In genomic region chr19:29042647-29043046, GRCm38 (mm10) we compare ENCODE assay signal across 24 mouse cellular contexts. TPM values are rescaled to one million over a fixed set of nuclear protein-coding genes. Genes with fewer than 3 reads are reported as not detected.
DNase-seq lines count a peak whose midpoint lies in the region; ATAC-seq lines count a peak whose summit lies in the region.
"Had no signal": no experiment of that assay in that cellular context is flagged by ENCODE, and none has a peak within 500 bp of the region (broad histone marks: within the 10 kb centered on the region; RNA-seq: fewer than 3 reads in every experiment).

No protein-coding gene starts in this region.

- no peak overlapping the region for H3K4me2 ChIP-seq in midbrain, embryonic 13.5 days (replicated peaks)
- H3K4me2 ChIP-seq in forebrain, embryonic 15.5 days (replicated peaks), result no peak overlapping the region
- H3K4me2 ChIP-seq: heart, embryonic 13.5 days; hindbrain, embryonic 12.5 days; limb, embryonic 13.5 days; lung, embryonic 14.5 days had no signal

- H3K9ac ChIP-seq in midbrain, embryonic 13.5 days (replicated peaks), result no peak overlapping the region
- no peak overlapping the region for H3K9ac ChIP-seq in forebrain, embryonic 15.5 days (replicated peaks)
- H3K9ac ChIP-seq: forebrain, postnatal 0 days; heart, embryonic 13.5 days; hindbrain, embryonic 12.5 days; limb, embryonic 13.5 days; liver, embryonic 14.5 days; lung, embryonic 14.5 days had no signal

- H3K4me1 ChIP-seq in midbrain, embryonic 10.5 days, result peaks cover 47% of the 10 kb centered on the region
- peaks cover 23% of the 10 kb centered on the region for H3K4me1 ChIP-seq in midbrain, embryonic 13.5 days (replicated peaks)
- H3K4me1 ChIP-seq in forebrain, embryonic 15.5 days, result peaks cover 13% of the 10 kb centered on the region

- peak; percentile 28 for DNase-seq in adrenal gland, postnatal 14 days
- no peak for DNase-seq in adrenal gland, postnatal 10 days
- no peak for DNase-seq in midbrain, embryonic 10.5 days (ENCODE audit: low spot score)
- no peak for DNase-seq in testis, postnatal 14 days (ENCODE audit: low spot score)
- DNase-seq: B cell, adult 2 months; cerebellum, adult 8-10 months; forebrain, postnatal 0 days; gastrocnemius, postnatal 25 days; heart, adult 2 months; heart, postnatal 14 days; kidney, adult 18-20 months; kidney, postnatal 4 days; lung, embryonic 14.5 days; thymus, postnatal 25 days had no signal

- no peak for ATAC-seq in midbrain, embryonic 13.5 days
- ATAC-seq in megakaryocyte, adult 5-6 weeks (ENCODE audit: poor library complexity, severe bottlenecking), result peak; percentile 50
- no peak for ATAC-seq in forebrain, embryonic 15.5 days (replicated peaks)
- ATAC-seq: activated CD4-positive, CD25-positive, alpha-beta regulatory T cell, adult 4 months; forebrain, postnatal 0 days; midbrain, embryonic 16.5 days had no signal

- 90% methylated on average over 9 of the region's 9 CpGs for WGBS in midbrain, embryonic 10.5 days
- 93% methylated on average over 9 of the region's 9 CpGs for WGBS in midbrain, embryonic 13.5 days
- 86% methylated on average over 9 of the region's 9 CpGs for WGBS in forebrain, embryonic 15.5 days

- no peak overlapping the region for H3K4me3 ChIP-seq in midbrain, embryonic 10.5 days
- H3K4me3 ChIP-seq in midbrain, embryonic 13.5 days (replicated peaks), result no peak overlapping the region
- no peak overlapping the region for H3K4me3 ChIP-seq in forebrain, embryonic 15.5 days
- H3K4me3 ChIP-seq: forebrain, embryonic 10.5 days; heart, adult 2 months; heart, embryonic 13.5 days; hindbrain, embryonic 12.5 days; limb, embryonic 13.5 days had no signal

- no peaks in the 10 kb centered on the region; the same call in 1 of the 2 replicates for H3K9me3 ChIP-seq in midbrain, embryonic 10.5 days (replicated peaks)
- no peaks in the 10 kb centered on the region for H3K9me3 ChIP-seq in midbrain, embryonic 13.5 days
- H3K9me3 ChIP-seq in forebrain, embryonic 15.5 days, result no peaks in the 10 kb centered on the region

- H3K27ac ChIP-seq in midbrain, embryonic 10.5 days (replicated peaks), result 0 out of 2 replicates have a peak overlapping the region, but pooled peaks have one; percentile 42
- H3K27ac ChIP-seq in midbrain, embryonic 13.5 days, result no peak overlapping the region
- no peak overlapping the region for H3K27ac ChIP-seq in forebrain, embryonic 15.5 days (replicated peaks)
- H3K27ac ChIP-seq: forebrain, embryonic 10.5 days; heart, adult 2 months; heart, embryonic 13.5 days; hindbrain, embryonic 12.5 days; limb, embryonic 13.5 days; liver, embryonic 14.5 days had no signal

- no peaks in the 10 kb centered on the region for H3K27me3 ChIP-seq in midbrain, embryonic 10.5 days (ENCODE audit: low read depth, poor library complexity, severe bottlenecking)
- no peaks in the 10 kb centered on the region for H3K27me3 ChIP-seq in midbrain, embryonic 13.5 days
- no peaks in the 10 kb centered on the region for H3K27me3 ChIP-seq in forebrain, embryonic 15.5 days
- H3K27me3 ChIP-seq: heart, embryonic 13.5 days; hindbrain, embryonic 12.5 days; limb, embryonic 13.5 days had no signal

- H3K36me3 ChIP-seq in midbrain, embryonic 10.5 days, result peaks cover 29% of the 10 kb centered on the region
- no peaks in the 10 kb centered on the region for H3K36me3 ChIP-seq in midbrain, embryonic 13.5 days
- H3K36me3 ChIP-seq in forebrain, embryonic 15.5 days, result peaks cover 5% of the 10 kb centered on the region; the same call in 1 of the 2 replicates

RNA-seq across cellular contexts. Expression of gene Ak3, which starts 5.1 kb away (rescaled TPM):
- total RNA-seq in adrenal gland, postnatal 14 days (2021), result 211 and 233 TPM in 2 replicates
- total RNA-seq in adrenal gland, postnatal 10 days (2021), result 100 to 1,000 TPM; 194 to 208 TPM
- 90.1 and 102 TPM in 2 replicates for polyA plus RNA-seq in midbrain, embryonic 10.5 days (2016; fragmentation: Nextera tagmentation; extraction: Ambion mirVana)
- 53.1 and 58.0 TPM in 2 replicates for polyA plus RNA-seq in midbrain, embryonic 13.5 days (2015; fragmentation: Nextera tagmentation; extraction: Ambion mirVana)
- total RNA-seq in megakaryocyte, adult 5-6 weeks (2015), result 27.2 and 30.7 TPM in 2 replicates
- 18.2 and 19.5 TPM in 2 replicates for total RNA-seq in megakaryocyte, adult 5-6 weeks (2017)
- 69.6 and 77.5 TPM in 2 replicates for polyA plus RNA-seq in forebrain, embryonic 15.5 days (2015; fragmentation: Nextera tagmentation; extraction: Ambion mirVana)

RNA-seq across cellular contexts. Expression of gene Cdc37l1, which starts 52.5 kb away (rescaled TPM):
- total RNA-seq in adrenal gland, postnatal 14 days (2021), result 43.0 and 50.8 TPM in 2 replicates
- 10 to 100 TPM; 31.8 to 39.0 TPM for total RNA-seq in adrenal gland, postnatal 10 days (2021)
- 33.8 and 43.2 TPM in 2 replicates for polyA plus RNA-seq in midbrain, embryonic 10.5 days (2016; fragmentation: Nextera tagmentation; extraction: Ambion mirVana)
- 51.6 and 51.9 TPM in 2 replicates for polyA plus RNA-seq in midbrain, embryonic 13.5 days (2015; fragmentation: Nextera tagmentation; extraction: Ambion mirVana)
- 25.6 and 33.3 TPM in 2 replicates for total RNA-seq in megakaryocyte, adult 5-6 weeks (2015)
- 28.3 and 39.9 TPM in 2 replicates for total RNA-seq in megakaryocyte, adult 5-6 weeks (2017)
- polyA plus RNA-seq in forebrain, embryonic 15.5 days (2015; fragmentation: Nextera tagmentation; extraction: Ambion mirVana), result 55.8 and 58.1 TPM in 2 replicates

RNA-seq across cellular contexts. Expression of gene Rcl1, which starts 58.5 kb away (rescaled TPM):
- total RNA-seq in adrenal gland, postnatal 14 days (2021), result 36.1 and 39.4 TPM in 2 replicates
- total RNA-seq in adrenal gland, postnatal 10 days (2021), result 10 to 100 TPM; 30.6 to 40.3 TPM
- 65.3 and 83.0 TPM in 2 replicates for polyA plus RNA-seq in midbrain, embryonic 10.5 days (2016; fragmentation: Nextera tagmentation; extraction: Ambion mirVana)
- 29.2 and 29.7 TPM in 2 replicates for polyA plus RNA-seq in midbrain, embryonic 13.5 days (2015; fragmentation: Nextera tagmentation; extraction: Ambion mirVana)
- 3.2 and 5.0 TPM in 2 replicates for total RNA-seq in megakaryocyte, adult 5-6 weeks (2015)
- total RNA-seq in megakaryocyte, adult 5-6 weeks (2017), result 11.7 TPM in 2 replicates
- 36.4 and 37.0 TPM in 2 replicates for polyA plus RNA-seq in forebrain, embryonic 15.5 days (2015; fragmentation: Nextera tagmentation; extraction: Ambion mirVana)
